Mouse (Mus musculus): Measurements from ENCODE around the gene Cd200r3. TPM values are rescaled to one million over a fixed set of nuclear protein-coding genes. Genes with fewer than 3 reads are reported as not detected.

Cd200r3 gene
- polyA plus RNA-seq, 1 experiment: not detected

DNA sequence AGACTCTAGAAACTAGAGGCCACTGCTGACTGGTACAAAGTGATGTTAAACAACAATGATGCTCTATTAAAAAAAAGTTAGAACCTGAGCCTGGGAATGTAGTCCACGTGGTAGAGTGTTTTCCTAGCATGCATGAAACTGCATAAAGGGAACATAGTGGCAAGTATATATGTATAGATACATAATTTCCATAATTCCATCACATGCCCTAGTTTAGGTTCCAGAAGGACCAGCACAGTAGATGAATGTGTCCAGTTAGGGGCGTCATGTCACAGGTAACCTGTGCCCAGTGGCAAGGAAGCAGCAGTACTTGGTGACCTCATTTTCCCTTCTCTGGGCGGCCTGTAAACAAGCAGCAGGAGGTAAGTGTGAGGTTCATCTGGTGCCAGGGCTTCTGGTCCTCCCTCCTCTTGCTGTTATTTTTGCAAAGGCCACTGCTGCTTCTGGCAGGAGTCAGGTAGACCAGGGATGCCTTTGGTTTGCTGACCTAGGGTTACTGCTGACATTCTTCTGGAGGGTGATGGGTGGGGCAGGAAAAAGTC is 35.9 kb downstream of the Cd200r3 start:
- WGBS: 17% methylated on average over 3 of the region's 3 CpGs
- DNase-seq: peak; percentile 72 to 85
- Histone ChIP-seq H3K27ac (ENCODE audit: insufficient read depth, low read length) (peak overlapping the region; percentile 37), H3K4me3 (replicated peaks; ENCODE audit: insufficient read depth, low read depth, low read length) (no peak overlapping the region), H3K4me1 (ENCODE audit: control insufficient read depth, insufficient read depth, low read length) (peaks cover 8% of the 10 kb centered on the region), H3K27me3 (ENCODE audit: control insufficient read depth, insufficient read depth, low read length) (no peaks in the 10 kb centered on the region)
- TF ChIP-seq POLR2A (IDR thresholded peaks at IDR 0.05; ENCODE audit: borderline replicate concordance, insufficient read depth, low read length): no peak
- TF ChIP-seq CTCF (IDR thresholded peaks at IDR 0.05; ENCODE audit: borderline replicate concordance, insufficient read depth, low read depth, low read length): no peak

DNA sequence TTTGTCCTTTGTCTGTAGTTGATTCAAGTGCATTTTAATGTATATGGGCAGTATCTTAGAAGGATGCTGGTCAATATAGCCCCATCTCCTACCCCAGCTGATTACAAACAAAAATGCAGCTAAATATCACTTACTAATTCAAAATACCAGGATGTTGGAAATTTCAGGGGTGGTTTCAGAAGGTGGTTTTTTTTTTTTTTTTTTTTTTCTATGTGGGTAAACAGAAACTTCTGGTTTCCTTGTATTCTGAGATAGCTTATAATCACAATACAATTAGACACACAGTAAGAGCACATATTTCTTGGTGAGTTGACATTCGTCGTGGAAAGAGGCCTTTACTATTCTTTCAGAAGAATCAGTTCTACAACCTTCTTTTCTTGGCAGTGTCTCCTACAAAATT is 39.5 kb downstream of the Cd200r3 start:
- WGBS: 80% methylated on average over 2 of the region's 2 CpGs
- TF ChIP-seq POLR2A (IDR thresholded peaks at IDR 0.05; ENCODE audit: borderline replicate concordance, insufficient read depth, low read length) (no peak), CTCF (IDR thresholded peaks at IDR 0.05; ENCODE audit: borderline replicate concordance, insufficient read depth, low read depth, low read length) (no peak)
- H3K27me3 ChIP-seq (ENCODE audit: control insufficient read depth, insufficient read depth, low read length): no peaks in the 10 kb centered on the region
- DNase-seq: no peak
- no peak overlapping the region for H3K27ac ChIP-seq (ENCODE audit: insufficient read depth, low read length)
- peaks cover 8% of the 10 kb centered on the region for H3K4me1 ChIP-seq (ENCODE audit: control insufficient read depth, insufficient read depth, low read length)
- H3K4me3 ChIP-seq (replicated peaks; ENCODE audit: insufficient read depth, low read depth, low read length): no peak overlapping the region

GRCm38 (mm10) chr16:44983379-44984060 is 40.0 kb downstream of the Cd200r3 start:
- TF ChIP-seq POLR2A (IDR thresholded peaks at IDR 0.05; ENCODE audit: borderline replicate concordance, insufficient read depth, low read length) (no peak), CTCF (IDR thresholded peaks at IDR 0.05; ENCODE audit: borderline replicate concordance, insufficient read depth, low read depth, low read length) (no peak)
- WGBS: 77% methylated on average over 3 of the region's 3 CpGs
- Histone ChIP-seq H3K27me3 (ENCODE audit: control insufficient read depth, insufficient read depth, low read length) (no peaks in the 10 kb centered on the region), H3K27ac (ENCODE audit: insufficient read depth, low read length) (no peak overlapping the region), H3K4me3 (replicated peaks; ENCODE audit: insufficient read depth, low read depth, low read length) (no peak overlapping the region), H3K4me1 (ENCODE audit: control insufficient read depth, insufficient read depth, low read length) (peaks cover 8% of the 10 kb centered on the region)
- DNase-seq: no peak

- H3K4me1 ChIP-seq (ENCODE audit: control insufficient read depth, insufficient read depth, low read length): peaks cover 8% of the 10 kb centered on the region
- TF ChIP-seq POLR2A (IDR thresholded peaks at IDR 0.05; ENCODE audit: borderline replicate concordance, insufficient read depth, low read length) (no peak), CTCF (IDR thresholded peaks at IDR 0.05; ENCODE audit: borderline replicate concordance, insufficient read depth, low read depth, low read length) (no peak)
Measured at GRCm38 (mm10) chr16:44984111-44984510, 40.6 kb downstream of the Cd200r3 start.

DNA sequence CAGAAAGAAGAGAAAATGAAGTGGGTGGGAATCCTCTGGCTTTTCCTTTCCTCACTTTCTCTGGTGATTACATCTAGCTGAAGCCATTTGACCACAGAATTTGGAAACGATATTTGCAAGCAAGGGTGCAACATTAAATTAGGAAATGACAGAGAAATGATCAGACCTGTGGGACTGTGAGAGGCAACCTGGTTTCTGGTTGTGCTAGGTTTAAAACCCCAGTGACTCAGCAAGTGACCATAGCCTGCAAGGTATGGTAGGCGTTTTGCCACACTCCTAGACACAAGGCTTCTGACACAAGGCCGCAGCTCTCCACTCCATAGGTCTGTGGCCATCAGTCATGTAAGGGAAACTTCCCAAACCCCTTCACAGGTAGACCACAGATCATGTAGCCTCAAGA is 41.4 kb downstream of the Cd200r3 start:
- Histone ChIP-seq H3K4me3 (replicated peaks; ENCODE audit: insufficient read depth, low read depth, low read length) (no peak overlapping the region), H3K27ac (ENCODE audit: insufficient read depth, low read length) (no peak overlapping the region), H3K27me3 (ENCODE audit: control insufficient read depth, insufficient read depth, low read length) (no peaks in the 10 kb centered on the region), H3K4me1 (ENCODE audit: control insufficient read depth, insufficient read depth, low read length) (peaks cover 2% of the 10 kb centered on the region; the same call in 1 of the 2 replicates)
- TF ChIP-seq POLR2A (IDR thresholded peaks at IDR 0.05; ENCODE audit: borderline replicate concordance, insufficient read depth, low read length): no peak
- TF ChIP-seq CTCF (IDR thresholded peaks at IDR 0.05; ENCODE audit: borderline replicate concordance, insufficient read depth, low read depth, low read length): no peak
- WGBS: 86% methylated on average over 3 of the region's 3 CpGs
- DNase-seq: no peak

More at GRCm38 (mm10) chr16:44984111-44984510, 40.6 kb downstream of the Cd200r3 start:
- H3K4me3 ChIP-seq (replicated peaks; ENCODE audit: insufficient read depth, low read depth, low read length): no peak overlapping the region
- no peak overlapping the region for H3K27ac ChIP-seq (ENCODE audit: insufficient read depth, low read length)
- no peak for DNase-seq
- no peaks in the 10 kb centered on the region for H3K27me3 ChIP-seq (ENCODE audit: control insufficient read depth, insufficient read depth, low read length)

DNA sequence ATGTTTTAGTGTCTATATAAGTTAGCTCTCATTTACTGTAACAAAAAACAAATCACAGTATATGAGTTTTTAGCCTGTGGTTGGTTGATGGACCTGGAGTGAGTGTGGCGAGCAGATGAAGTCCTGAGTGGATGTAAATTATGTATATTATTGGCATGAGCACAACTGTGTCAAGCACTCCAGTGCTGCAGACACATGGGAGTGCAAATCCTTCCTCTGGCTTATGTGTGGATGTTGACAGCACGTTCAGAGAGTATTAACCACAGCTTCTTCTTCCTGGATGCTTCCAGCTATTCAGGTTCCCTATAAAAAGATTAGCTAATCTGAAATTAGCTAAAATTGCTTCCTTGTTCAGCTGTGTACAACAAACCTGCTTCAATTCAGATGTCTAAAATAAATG is 42.6 kb downstream of the Cd200r3 start:
- no peak for DNase-seq
- 81% methylated on average over 2 of the region's 2 CpGs for WGBS
- H3K27me3 ChIP-seq (ENCODE audit: control insufficient read depth, insufficient read depth, low read length): no peaks in the 10 kb centered on the region
- H3K4me3 ChIP-seq (replicated peaks; ENCODE audit: insufficient read depth, low read depth, low read length): no peak overlapping the region
- H3K4me1 ChIP-seq (ENCODE audit: control insufficient read depth, insufficient read depth, low read length): no peaks in the 10 kb centered on the region
- no peak for TF ChIP-seq CTCF (IDR thresholded peaks at IDR 0.05; ENCODE audit: borderline replicate concordance, insufficient read depth, low read depth, low read length)
- TF ChIP-seq POLR2A (IDR thresholded peaks at IDR 0.05; ENCODE audit: borderline replicate concordance, insufficient read depth, low read length): no peak
- no peak overlapping the region for H3K27ac ChIP-seq (ENCODE audit: insufficient read depth, low read length)

- H3K27ac ChIP-seq (ENCODE audit: insufficient read depth, low read length): no peak overlapping the region
- DNase-seq: no peak
- no peak for TF ChIP-seq POLR2A (IDR thresholded peaks at IDR 0.05; ENCODE audit: borderline replicate concordance, insufficient read depth, low read length)
- TF ChIP-seq CTCF (IDR thresholded peaks at IDR 0.05; ENCODE audit: borderline replicate concordance, insufficient read depth, low read depth, low read length): no peak
- 98% methylated on average over 4 of the region's 4 CpGs for WGBS
- H3K4me3 ChIP-seq (replicated peaks; ENCODE audit: insufficient read depth, low read depth, low read length): no peak overlapping the region
- H3K4me1 ChIP-seq (ENCODE audit: control insufficient read depth, insufficient read depth, low read length): no peaks in the 10 kb centered on the region
- no peaks in the 10 kb centered on the region for H3K27me3 ChIP-seq (ENCODE audit: control insufficient read depth, insufficient read depth, low read length)
Measured at GRCm38 (mm10) chr16:44988667-44989357, 45.3 kb downstream of the Cd200r3 start.
